Mouse (Mus musculus) lung, postnatal 25 days (tissue): ENCODE results near the gene Sat1.
"Not testable (repeated sequence)": the region's sequence is repeated elsewhere in the genome, so short reads cannot be mapped to it uniquely, and the experiment has no call there.

Experiments
- DNase-seq: peaks from one replicate; pipeline ENCODE4 v3.0.0; 2022; ENCODE audit warnings: low spot score

Gene Sat1

DNA sequence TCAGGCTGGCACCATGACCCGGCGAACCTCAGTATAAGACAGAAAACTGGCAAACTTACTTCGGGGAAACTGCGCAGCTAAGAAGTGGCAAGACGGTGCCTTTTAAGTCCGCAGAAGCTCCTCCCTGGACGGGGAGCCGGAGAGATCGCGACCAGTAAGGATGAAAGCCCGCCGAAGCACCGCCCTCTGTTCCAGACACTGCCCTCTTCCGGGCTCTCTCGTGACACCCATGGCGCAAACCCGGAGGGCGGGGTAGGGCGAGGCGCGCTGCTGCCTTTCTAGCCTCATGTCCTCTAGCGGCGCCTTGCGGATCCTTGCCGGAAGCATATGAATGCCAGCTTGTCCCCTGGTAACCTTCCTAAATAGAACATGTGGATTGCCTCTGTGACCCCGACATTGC is at the start of gene Sat1:
TSS of gene Sat1 (minus strand) at position 179 of the 400 bp plus-strand sequence.
- peak; percentile 96 for DNase-seq

DNA sequence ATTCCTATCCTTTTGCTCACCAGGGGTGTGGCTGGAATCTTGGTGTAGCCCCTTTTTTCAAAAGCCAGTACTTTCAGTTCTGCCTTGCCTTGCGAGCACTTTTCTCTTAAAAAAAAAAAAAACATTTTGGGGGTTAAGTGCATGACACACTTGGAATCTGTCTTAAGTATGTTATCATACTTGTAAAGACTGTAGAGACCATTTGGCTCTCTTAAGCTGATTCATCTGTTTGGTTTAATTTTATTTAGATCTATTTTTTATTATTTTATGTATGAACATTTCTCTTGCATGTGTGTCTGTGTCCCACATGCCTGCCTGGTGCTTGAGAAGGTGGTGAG is 46.6 kb upstream of the Sat1 start:
- DNase-seq: no peak

DNA sequence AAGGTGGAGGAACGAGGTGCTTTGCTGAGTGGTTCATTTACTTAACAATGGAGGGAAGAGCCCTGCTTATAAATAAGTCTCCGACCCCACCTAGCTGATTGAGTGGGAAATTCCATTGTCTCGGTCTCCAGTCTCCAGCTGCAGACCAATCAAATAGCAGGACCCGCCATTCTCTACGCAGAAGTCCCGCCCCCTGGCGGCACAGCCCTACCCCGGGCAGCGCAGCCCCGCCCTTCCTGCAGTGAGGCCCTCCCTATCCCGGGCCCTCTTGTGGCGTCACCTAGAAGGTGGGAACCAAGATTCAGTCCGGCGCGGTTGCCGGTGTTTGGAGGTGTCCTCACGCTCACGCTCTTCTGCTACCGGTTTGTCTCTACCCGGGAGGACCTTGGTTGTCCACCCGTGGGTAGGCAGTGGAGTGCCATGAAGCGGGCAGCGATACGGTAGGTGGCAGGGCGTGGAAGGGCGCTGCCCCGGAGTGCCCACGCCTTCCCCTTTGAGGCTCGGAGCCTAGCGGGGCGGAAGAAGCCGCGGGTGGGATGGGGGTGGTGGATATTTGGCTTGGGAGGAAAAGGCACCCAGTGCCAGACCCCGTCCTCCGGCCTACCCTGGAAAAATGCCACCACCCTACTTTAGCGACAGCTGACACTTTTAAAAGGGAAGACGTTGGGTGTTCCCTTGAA is 46.1 kb upstream of the Sat1 start, which contains the start of gene Acot9:
TSS of gene Acot9 (plus strand) at position 209 of the 680 bp plus-strand sequence.
- peak; percentile 92 for DNase-seq

DNA sequence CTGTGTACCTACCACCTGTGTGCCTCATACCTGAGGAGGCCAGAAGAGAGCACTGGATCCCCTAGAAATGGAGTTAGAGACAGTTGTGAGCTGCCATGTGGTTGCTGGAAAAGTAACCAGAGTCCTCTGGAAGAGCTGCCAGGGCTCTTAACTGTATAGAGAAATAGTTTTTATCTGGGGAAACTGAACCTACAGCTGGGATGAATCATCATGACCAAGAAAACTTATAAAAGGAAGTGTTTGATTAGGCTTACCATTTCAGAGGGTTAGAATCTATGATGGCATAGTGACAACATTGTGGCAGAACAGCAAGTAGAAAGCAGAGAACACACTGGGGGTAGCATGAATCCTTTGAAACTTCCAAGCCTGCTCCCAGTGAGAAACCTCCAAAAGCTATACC is 40.6 kb upstream of the Sat1 start:
- DNase-seq: no peak

DNA sequence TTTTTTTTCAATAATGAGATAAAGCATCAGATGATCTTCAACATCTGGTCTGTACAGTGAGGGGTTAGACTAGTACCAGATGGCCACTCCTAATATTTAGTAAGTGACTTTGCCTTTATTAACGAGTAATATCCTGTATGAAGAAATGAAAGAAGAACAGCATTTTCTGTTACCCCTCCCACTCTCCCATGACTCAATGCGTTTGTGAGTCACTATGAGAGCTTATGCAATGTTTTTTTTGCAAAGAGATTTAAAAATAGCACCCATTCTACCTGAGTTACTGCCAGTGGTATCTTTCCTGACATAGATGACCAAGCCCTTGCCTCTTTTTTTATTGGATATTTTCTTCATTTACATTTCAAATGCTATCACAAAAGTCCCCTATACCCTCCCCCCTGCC is 2.0 kb upstream of the Sat1 start:
- DNase-seq: no peak

DNA sequence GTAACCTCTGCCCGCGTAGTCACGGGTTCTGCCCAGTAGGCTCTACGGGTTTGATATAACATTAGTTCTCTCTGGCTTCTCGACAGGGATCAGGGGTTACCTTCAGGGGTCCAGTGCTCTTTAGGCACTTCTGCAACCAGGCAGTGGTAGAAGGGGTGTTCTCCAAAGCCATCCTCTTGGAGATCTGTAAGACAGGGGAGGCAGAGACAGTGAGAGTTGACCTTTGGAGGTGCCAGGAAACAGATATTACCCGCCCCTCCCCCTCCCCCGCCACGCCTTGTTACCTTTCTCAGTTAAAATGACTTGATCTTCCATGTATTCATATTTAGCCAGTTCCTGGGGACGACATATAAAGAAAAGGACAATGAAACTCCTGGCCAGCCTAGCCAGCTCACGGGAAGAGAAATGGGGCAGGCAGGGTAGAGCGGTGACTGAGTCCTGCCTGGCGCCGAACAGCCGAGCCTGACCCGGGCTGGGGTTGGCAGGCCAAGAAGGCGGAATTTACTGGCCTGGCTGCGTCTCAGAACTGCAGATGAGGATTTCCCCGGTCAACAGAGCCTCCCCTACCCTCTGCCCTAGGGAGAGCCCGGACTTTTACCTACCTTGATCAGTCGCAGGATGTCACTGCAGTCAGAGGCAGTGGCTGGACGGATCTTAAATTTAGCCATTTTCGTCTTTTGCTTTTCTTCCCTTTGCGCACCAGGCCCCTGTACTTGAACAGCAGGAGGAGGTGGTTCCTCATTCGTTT is 574 bp downstream of the Sat1 start:
- no peak for DNase-seq

DNA sequence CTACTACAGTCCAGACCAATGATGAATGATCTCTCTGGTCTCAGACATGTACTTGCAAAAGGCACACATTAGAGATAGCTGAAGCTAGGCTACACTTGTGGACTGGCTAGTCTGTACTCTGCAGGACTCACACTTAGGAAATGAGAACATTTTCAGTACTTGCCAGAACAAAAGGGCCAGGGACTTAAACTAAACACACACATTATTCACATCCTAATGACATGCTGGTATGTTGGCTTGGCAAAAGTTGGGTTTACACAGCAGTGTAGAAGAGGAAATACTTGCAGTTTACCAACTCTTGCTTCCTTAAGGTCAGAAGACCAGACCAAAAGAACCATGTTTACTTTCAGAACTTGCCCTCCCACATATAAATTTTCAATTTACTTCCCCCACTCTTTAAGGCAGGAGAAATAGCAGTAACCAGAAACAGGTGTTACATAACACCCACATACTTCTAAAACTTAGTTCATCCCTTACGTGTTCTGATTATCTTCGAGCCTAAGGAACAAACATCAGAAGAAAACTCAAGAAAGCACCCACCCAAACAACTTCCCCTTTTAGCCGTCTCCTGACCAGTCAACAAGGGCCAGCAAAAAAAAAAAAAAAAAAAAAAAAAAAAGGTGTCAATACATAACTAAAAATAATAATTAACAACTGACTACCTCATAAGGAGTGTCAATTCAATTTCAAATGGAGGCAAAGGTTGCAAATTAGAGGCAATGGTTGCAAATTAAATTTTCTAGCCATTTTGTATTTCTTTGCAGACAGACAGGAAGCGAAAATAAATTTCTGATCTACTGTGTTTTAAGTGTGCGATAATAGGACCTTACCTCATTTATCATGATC is 1.7 kb downstream of the Sat1 start:
- DNase-seq: peak; percentile 50

DNA sequence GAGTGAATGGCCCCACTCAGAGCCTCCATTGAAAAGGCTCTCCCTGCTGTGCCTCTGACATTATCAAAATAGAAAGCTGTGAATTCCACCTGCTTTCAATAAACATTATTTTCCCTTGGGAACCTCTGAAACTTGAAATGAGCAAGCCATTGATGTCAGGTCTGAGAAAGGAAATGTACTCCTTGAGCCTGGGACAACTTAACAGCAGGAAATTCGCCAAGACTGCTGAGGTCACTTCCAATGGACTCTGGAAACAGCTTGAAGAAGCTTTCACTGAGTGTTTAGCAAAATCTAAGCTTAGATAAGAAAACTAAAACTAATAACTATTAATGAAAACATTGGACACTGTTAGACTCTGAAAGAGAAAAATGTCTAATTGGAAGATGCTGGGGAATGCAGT is 7.6 kb downstream of the Sat1 start:
- peak; percentile 35 for DNase-seq

DNA sequence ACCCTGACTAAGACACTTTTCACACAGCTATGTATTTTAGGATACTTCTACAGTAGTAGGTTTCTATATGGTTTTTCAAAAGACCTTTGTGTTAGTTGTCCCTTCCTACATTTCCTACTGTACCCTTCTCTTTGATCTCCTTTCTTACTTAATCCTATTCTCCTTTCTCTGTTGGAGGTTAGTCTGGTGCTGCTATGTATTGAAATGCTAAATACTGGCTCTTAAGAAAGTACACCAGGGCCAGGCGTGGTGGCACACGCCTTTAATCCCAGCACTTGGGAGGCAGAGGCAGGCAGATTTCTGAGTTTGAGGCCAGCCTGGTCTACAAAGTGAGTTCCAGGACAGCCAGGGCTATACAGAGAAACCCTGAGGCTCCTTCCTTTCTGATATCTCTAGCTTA is 10.8 kb downstream of the Sat1 start:
- DNase-seq: not testable (repeated sequence)

DNA sequence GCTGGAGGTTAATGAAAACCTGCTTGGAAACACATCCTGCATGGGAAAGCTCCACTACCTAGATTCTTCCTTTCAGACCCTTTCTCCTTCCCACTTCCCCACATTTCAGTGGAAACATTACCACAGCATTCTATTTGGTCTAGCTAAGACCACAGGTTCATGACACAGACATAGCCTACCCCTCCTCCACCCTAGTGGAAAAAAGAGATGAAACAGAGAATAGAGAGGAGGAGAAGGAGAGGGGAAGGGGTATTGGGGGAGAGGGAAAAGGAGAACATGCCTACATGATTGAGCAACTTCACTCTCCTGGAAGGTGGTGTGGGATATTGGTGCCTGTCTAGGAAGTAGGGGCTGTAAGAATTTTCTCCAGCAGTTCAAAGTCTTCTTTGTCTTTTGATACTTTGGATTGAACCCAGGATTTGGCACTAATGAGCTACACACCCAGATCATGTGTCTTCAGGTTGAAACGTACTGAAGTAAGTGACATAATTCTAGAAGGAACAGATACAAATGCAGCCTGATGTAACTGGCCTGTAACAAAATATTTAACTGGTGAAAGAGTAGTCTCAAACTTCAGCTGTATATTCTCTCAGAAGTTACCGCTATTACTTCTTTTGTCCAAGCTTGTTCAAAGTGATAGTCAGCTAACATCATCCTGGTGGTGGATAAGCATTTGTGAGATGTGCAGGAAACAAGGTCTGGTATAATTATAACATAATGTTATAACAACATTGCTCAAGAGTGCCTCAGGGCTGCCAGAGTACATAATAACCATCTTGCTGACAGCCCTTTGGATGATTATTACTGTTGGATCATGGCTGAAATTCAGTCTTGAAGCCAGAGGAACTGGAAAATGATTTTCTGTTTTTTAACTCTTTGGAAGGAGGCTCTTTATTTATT is 13.6 kb downstream of the Sat1 start:
- DNase-seq: no peak

DNA sequence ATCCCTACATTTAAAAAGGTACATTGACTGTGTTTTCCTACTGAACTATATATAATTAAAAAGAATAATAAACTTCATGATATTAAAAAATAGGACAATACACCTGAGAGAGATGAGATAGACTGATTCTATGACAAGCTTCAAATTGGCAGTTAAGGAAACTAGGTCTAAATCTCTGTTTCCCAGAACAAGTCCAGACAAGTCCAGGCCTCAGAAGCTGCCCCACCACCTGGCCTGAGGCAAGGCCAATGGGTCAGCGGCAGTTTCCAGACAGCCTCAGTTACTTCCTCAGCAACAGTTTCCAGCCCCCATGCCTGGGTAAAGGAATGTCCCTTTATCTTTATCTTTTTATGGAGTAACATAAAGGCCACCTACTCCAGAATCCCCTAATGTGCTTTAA is 14.4 kb downstream of the Sat1 start:
- no peak for DNase-seq

DNA sequence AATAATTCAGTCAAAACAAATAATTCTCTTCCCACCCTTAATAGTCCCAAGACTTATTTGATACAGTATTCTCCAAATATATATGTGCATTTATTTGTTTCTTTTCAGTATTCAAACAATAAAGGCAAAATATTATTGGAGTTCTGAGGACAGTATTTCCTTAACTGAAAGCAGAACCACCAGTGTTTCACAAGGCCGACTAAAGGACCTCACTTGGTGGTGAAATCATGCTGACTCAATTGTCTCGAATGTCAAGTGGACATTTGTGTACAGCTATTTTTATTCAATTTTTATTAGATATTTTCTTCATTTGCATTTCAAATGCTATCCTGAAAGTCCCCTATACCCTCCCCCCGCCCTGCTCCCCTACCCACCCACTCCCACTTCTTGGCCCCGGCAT is 21.3 kb downstream of the Sat1 start:
- DNase-seq: no peak

DNA sequence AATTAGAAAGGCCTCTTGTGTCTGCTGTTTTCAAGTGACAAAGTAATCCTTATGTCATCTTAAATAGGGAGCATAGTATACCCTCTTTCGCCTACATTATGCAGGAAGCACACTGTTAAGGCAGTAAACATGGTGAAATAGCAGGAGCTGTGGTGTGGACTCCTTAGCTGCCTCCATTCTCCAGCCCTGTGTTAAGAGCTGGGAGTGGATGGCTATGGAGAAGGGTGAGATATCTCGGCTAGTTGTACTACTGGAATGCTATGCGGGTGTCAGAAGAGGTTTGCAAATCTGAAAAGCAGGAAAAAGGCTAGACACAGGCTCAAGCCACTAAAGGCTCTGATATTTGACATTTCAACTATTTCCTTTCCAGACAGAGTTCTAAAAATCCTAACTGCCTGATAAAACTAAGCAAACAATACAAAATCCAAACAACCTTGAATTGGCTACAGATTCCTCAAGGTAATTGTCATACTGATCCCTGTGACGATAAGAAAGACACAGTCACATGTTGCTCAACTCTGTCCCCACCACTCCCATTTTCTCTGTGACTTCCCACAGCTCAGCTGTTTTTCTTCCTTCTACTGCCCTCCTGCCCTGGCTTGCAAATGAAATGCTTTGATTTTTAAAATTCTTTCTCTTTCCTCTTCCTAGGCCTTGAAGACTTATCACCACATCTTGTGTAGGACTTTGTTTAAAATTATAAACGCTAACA is 22.4 kb downstream of the Sat1 start:
- DNase-seq: no peak

DNA sequence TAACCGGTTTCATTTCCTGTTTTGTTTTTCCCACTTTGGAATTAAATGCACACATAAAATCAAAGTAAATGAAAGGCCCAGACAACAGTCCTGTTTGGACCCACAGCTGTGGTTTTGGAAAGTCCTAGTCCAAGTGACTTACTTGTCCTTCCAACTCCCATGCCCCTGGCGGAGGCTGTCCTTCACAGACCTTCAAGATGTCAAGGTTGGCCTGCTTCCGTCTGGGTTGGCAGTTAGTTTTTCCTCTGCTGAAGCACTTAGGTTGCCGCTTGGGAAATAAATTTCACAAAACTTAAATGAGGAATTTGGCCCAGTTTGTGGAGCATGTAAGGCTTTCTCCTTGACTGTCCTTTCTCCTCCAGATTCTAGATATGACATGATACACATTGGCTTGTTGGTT is 24.3 kb downstream of the Sat1 start:
- no peak for DNase-seq

DNA sequence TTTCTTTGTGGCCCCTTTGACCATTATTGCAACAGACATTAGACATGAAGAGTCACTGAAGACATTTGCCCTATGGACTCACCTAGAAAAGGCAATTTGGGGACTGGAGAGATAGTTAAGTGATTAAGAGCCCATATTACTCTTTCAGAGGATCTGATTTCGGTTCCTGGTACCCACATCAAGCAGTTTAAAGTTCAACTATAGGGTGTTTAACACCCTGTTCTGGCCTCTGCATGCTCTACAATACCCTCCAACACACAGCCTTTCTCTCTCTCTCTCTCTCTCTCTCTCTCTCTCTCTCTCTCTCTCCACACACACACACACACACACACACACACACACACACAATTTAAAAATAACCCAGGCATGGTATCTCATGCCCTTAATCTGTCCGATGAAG is 38.6 kb downstream of the Sat1 start:
- DNase-seq: no peak

DNA sequence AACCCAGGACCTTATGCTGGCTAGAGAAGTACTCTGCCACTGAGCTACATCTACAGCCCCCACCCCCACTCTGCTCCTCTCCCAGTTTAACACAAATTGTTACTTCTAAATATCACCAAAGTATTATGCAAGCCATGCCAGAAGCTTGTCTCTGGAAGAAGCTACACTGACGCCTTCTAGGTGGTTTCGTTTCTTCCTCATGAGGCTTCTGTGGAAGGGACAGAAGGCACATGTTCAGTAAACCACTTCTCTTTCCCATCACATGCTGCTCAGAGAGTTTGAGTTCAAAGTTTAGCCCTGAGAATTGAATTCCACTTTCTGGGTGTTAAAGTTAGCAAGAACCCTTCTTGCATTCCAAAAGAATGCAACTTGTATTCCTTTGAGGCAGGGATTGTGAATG is 39.0 kb downstream of the Sat1 start:
- peak; percentile 11 for DNase-seq

DNA sequence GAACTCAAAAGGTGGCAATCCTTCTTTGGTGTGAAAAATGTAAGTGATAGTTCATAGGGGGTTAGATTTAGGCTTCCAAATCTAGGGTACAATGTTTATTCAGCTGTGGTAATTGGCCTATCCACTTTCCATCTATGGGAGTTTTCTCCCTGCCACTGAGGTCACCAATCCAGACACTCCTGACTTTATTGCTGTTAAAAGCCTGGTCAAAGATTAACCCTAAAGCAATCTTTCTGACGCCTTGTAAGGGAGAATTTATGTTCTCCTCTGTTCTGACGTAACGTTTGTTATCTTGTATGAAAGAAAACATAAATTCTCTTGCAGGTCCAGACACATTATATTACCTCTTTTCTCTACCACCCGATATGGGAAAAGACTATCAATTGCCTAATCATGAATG is 40.7 kb downstream of the Sat1 start:
- DNase-seq: no peak

DNA sequence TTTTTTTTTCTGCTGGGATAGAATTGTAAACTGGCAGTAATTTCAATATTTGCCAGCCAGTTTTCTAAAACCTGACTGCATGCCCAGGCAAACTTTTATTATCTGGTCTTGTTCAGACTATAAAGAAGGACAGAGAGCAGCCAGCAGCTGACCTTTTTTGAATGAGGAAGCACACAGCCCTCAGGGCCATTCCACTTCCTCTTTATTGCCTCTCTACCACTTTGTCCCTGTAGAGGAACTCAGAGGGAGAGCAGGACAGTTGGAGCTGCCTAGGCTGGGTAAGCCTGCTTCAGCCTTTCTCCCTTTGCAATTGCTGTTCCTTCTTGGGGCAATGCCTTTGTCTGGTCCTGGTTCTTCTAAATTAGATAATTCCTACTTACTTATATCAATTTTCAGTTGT is 43.9 kb downstream of the Sat1 start:
- peak; percentile 24 for DNase-seq

DNA sequence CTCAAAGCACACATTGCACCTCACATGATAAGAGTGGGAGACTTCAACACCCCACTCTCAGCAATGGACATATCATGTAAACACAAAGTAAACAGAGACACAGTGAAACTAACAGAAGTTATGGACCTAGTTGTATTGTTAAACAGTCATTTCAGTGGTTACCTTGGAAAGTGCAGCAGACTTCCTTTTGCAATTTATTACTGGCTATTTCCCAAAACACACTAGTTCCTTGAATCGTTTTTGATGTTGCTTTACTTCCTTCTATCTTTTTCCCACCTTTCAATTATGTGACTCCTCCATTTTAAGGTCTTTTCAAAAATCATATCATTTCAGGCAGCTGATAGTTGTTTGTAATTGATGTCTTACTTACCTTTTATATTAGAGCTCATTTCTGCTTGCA is 44.5 kb downstream of the Sat1 start:
- DNase-seq: no peak

DNA sequence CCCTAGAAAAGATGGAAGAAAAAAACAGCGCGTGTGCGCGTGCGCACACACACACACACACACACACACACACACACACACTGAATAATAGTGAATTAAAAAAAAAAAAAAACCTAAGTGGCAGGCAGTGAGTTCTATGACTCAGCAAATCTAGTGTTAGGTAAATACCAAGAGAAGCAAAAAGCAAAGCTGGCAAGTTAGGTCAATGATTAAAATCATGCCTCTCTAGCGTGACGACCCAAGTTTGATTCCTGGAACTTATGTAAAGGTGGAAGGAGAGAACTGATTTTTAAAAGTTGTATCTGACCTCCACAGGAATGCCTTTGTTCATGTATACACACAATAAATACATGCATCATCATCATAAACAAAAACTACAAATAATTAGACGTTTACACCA is 46.4 kb downstream of the Sat1 start:
- no peak for DNase-seq

DNA sequence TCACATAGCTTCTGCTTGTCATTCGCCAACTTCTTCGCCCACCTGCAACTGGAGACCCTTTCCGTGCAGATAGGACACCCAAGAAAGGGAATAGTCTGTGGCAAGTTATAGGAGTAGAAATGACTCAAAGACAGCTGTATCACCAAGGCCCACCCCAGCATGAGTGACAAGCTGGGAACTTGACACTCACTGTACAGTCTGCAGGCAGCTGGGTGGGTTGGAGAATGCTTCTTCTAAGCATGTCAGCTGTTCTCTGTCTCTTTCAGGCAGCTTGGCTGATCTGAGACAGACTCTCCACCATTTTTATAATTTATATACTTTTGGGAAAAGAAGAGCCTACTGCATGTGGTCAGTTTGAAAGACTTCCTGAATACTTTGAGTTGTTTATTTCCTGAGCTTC is 48.6 kb downstream of the Sat1 start:
- DNase-seq: no peak
